Mouse (Mus musculus): ENCODE results near the gene Furin. TPM values are rescaled to one million over a fixed set of nuclear protein-coding genes. Genes with fewer than 3 reads are reported as not detected.

The Furin gene
- polyA plus RNA-seq, 1 experiment from 2014 or later = 16.0 TPM

DNA sequence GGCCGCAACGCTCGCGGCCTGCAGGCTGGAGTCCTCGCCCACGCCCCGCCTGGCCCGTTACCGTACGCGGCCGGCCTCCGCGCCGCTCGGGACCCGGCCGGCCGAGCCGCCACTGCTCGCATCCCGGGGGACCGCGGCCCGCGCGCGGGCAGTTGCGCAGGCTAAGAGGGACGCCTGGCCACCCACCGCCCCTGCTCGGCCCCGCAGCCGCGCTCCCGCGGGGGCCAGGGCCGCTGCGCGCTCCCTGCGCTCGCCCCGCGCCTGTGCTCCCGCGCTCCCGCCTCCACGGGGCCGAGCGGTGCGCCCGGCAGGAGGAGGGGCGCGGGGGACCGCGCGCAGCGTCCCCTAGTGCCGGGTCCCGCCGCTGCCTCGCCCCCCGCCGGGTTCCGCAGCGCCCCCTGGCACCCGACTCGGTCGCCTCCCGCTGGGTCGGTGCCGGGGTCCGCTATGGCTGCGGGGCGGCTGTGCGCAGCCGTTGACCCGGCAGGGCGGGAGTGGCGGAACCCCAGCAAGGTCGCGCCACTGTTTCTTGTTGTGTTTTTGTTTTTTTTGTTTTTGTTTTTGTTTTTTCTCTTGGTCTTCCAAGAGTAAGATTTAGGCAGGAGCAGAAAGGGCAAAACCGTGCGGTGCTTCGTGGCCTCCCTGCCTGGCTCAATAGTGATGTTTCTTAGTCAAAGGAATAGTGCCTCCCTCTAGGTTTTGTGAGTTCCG, 34.0 kb downstream of the Furin start, which contains the start of gene Man2a2:
Man2a2 (minus strand) TSS at position 335 of the 711 bp plus-strand sequence.
- Histone ChIP-seq H3K4me2 (peak within 1 kb of the TSS; percentile 86), H3K36me3 (peaks cover 21% of the 10 kb centered on the region), H3K27me3 (no peaks in the 10 kb centered on the region), H3K4me3 (peak within 1 kb of the TSS; percentile 95), H3K4me1 (replicated peaks) (peaks cover 27% of the 10 kb centered on the region), H3K27ac (peak within 1 kb of the TSS; percentile 93), H3K9me3 (replicated peaks) (no peaks in the 10 kb centered on the region), H3K9ac (peak within 1 kb of the TSS; percentile 90)
- peak; percentile 78 for ATAC-seq (replicated peaks; ENCODE audit: insufficient number of reproducible peaks, insufficient read depth, low FRiP score, low read depth)
- under 1% methylated on average over 85 of the region's 86 CpGs for WGBS

DNA sequence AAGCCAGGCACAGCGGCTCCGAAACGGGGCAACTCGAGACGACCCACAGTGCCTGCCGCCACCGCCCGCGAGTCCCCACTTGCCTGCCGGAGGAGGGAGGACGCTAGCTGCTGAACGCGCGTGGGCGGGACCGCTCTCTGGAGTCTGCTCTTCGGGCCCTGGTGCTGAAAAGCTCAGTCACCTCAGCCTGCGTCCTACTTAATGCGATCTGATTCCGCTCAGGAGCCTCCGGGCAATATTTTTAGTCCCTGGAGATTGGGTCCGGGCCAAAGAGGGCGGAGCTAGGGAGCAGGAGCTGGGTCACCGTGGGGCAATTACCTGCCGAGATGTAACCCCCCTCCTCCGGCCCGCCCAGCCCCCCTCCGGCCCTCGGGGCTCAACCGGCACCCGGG, 34.6 kb downstream of the Furin start:
- peak overlapping the region; percentile 95 for H3K4me3 ChIP-seq
- H3K4me2 ChIP-seq = peak overlapping the region; percentile 86
- peaks cover 27% of the 10 kb centered on the region for H3K36me3 ChIP-seq
- no peaks in the 10 kb centered on the region for H3K27me3 ChIP-seq
- H3K4me1 ChIP-seq (replicated peaks) = peaks cover 30% of the 10 kb centered on the region
- ATAC-seq (replicated peaks; ENCODE audit: insufficient number of reproducible peaks, insufficient read depth, low FRiP score, low read depth) = peak; percentile 68
- H3K9ac ChIP-seq = peak overlapping the region; percentile 90
- under 1% methylated on average over 26 of the region's 31 CpGs for WGBS
- H3K27ac ChIP-seq = peak overlapping the region; percentile 93
- no peaks in the 10 kb centered on the region for H3K9me3 ChIP-seq (replicated peaks)

DNA sequence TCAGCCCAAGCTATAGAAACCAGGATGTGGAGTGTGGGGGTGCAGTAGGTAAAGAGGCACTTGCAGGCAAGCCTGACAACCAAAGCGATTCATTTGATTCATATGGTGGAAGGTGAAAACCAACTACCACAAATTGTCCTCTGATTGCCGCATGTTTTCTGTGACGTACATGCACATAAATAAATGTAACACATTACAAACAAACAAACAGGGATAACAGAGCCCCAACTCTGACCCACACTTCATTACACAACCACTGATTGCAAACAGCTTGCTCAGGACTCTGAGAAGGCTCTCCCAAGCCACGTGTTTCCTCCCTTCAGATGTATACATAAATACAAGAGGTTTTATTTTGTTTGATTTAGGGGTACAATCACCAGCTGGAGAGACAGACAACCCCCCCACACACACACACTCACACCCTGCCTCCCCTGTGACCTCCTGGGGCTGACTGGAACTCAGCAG, 35.2 kb downstream of the Furin start:
- H3K4me2 ChIP-seq = peak overlapping the region; percentile 86
- H3K9ac ChIP-seq = peak overlapping the region; percentile 90
- H3K4me3 ChIP-seq = peak overlapping the region; percentile 95
- H3K27me3 ChIP-seq = no peaks in the 10 kb centered on the region
- H3K36me3 ChIP-seq = peaks cover 28% of the 10 kb centered on the region
- ATAC-seq (replicated peaks; ENCODE audit: insufficient number of reproducible peaks, insufficient read depth, low FRiP score, low read depth) = peak; percentile 0; the same call in 1 of the 2 replicates
- peaks cover 28% of the 10 kb centered on the region for H3K4me1 ChIP-seq (replicated peaks)
- WGBS = 45% methylated on average over 4 of the region's 4 CpGs
- no peaks in the 10 kb centered on the region for H3K9me3 ChIP-seq (replicated peaks)
- peak overlapping the region; percentile 93 for H3K27ac ChIP-seq

DNA sequence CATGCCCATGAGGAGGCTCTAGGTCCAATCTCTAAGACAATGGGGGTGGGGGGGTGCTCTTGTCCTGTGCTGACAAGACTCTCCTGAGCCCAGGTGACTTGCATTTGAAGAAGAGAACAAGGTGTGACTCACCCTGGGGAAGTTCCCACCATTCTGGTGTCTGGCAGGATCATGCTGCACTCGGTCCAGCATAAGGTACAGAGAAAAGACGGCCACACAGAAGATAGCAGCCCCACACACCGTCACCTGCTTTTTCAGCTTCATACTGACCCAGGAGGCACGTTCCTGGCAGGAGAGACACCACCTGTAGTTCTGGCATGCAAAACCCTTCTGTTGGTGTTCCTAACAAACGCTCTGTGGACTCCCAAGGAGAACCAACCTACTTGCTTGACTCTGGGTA, 35.8 kb downstream of the Furin start:
- Histone ChIP-seq H3K36me3 (peaks cover 32% of the 10 kb centered on the region), H3K27ac (peak overlapping the region; percentile 93), H3K4me3 (peak overlapping the region; percentile 95), H3K4me2 (peak overlapping the region; percentile 86), H3K4me1 (replicated peaks) (peaks cover 28% of the 10 kb centered on the region), H3K9me3 (replicated peaks) (no peaks in the 10 kb centered on the region), H3K27me3 (no peaks in the 10 kb centered on the region), H3K9ac (no peak overlapping the region)
- no peak for ATAC-seq (replicated peaks; ENCODE audit: insufficient number of reproducible peaks, insufficient read depth, low FRiP score, low read depth)
- WGBS = 67% methylated on average over 5 of the region's 5 CpGs

DNA sequence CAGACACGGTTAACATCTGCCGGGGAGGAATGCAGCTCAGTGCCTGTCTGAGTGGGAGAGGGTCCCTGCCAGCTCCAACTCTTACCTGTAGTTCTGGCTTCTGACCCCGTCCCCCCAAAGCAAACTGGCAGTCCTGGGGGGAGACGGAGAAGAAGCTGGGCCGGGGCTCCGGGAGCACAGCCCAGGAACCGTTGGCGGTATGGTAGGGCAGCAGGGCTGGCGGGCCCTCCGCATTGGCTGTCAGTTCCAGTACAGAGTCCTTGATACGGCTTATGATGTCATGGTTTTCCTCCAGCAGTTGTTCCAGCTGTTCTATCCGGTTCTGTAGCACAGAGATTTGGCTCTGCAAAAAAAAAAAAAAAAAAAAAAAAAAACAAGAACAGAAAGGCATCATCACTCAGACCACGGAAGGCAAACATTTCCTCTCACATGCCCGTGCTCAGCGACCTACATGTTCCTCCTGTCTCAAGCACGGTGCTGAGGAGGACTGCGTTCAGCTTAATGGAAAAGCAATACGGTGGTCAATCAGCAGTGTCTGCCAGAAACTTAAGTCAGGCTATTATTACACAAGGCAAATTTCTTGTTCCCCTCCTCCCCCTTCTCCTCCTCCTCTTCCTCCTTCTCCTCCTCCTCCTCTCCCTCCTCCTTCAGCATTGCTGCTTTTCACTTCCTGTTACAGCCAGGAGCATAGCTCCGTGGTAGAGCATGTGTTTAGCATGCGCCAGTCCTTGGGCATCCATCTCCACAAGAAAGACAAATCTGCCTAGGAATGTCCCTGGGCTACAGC, 36.4 kb downstream of the Furin start:
- H3K9ac ChIP-seq = no peak overlapping the region; the same call in 1 of the 2 replicates
- no peak overlapping the region; the same call in 1 of the 2 replicates for H3K4me3 ChIP-seq
- H3K9me3 ChIP-seq (replicated peaks) = no peaks in the 10 kb centered on the region
- WGBS = 49% methylated on average over 20 of the region's 20 CpGs
- ATAC-seq (replicated peaks; ENCODE audit: insufficient number of reproducible peaks, insufficient read depth, low FRiP score, low read depth) = 0 out of 2 replicates have a peak, but pooled peaks have one; percentile 13
- peak overlapping the region; percentile 86 for H3K4me2 ChIP-seq
- H3K4me1 ChIP-seq (replicated peaks) = peaks cover 28% of the 10 kb centered on the region
- peak overlapping the region; percentile 48 for H3K27ac ChIP-seq
- no peaks in the 10 kb centered on the region for H3K27me3 ChIP-seq
- H3K36me3 ChIP-seq = peaks cover 39% of the 10 kb centered on the region

DNA sequence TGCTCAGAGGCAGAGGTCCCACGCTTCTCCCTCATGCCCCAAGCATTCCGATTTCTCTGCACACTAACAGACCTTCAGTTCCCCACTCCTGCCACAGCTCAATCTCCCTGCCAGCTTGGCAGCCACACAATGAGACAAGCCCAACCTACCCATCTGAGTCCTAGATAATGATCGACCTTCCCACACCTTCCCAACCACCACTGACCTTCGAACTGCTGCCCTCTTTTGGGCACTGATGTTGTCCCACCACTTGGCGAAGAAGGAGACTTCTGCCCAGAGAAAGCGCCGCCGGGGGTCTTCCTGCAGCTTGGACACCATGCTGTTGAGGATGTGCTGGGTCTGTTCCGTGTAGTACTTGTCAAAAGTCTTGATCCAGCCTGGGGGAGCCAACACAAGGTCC, 37.2 kb downstream of the Furin start:
- Histone ChIP-seq H3K36me3 (peaks cover 47% of the 10 kb centered on the region), H3K4me3 (no peak overlapping the region), H3K9me3 (replicated peaks) (no peaks in the 10 kb centered on the region), H3K27me3 (no peaks in the 10 kb centered on the region), H3K9ac (no peak overlapping the region), H3K27ac (no peak overlapping the region), H3K4me1 (replicated peaks) (peaks cover 28% of the 10 kb centered on the region), H3K4me2 (peak overlapping the region; percentile 86; the same call in 1 of the 2 replicates)
- ATAC-seq (replicated peaks; ENCODE audit: insufficient number of reproducible peaks, insufficient read depth, low FRiP score, low read depth) = no peak
- WGBS = 80% methylated on average over 9 of the region's 9 CpGs

DNA sequence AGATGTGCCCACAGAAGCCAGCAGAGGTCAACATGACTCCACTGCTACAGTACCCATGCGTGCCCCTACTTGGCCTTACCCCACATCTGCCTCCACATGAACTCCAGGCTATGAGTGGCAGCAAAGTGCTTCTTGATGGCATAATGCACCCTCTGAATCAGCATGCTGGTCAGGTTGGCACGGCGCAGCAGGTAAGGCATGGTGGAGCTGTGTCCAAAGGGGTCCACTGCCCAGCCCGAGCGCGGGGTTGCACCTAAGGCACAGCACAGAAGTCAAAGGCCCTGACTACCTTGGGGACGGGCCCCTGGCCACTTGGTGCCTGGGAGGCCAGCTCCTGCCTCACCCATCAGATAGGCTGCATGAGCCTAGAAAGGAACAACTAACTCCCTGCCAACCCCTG, 38.0 kb downstream of the Furin start:
- Histone ChIP-seq H3K27me3 (no peaks in the 10 kb centered on the region), H3K4me3 (no peak overlapping the region), H3K9ac (no peak overlapping the region), H3K36me3 (peaks cover 55% of the 10 kb centered on the region), H3K27ac (no peak overlapping the region), H3K4me2 (no peak overlapping the region), H3K9me3 (replicated peaks) (no peaks in the 10 kb centered on the region), H3K4me1 (replicated peaks) (peaks cover 28% of the 10 kb centered on the region)
- 97% methylated on average over 7 of the region's 7 CpGs for WGBS
- ATAC-seq (replicated peaks; ENCODE audit: insufficient number of reproducible peaks, insufficient read depth, low FRiP score, low read depth) = no peak

DNA sequence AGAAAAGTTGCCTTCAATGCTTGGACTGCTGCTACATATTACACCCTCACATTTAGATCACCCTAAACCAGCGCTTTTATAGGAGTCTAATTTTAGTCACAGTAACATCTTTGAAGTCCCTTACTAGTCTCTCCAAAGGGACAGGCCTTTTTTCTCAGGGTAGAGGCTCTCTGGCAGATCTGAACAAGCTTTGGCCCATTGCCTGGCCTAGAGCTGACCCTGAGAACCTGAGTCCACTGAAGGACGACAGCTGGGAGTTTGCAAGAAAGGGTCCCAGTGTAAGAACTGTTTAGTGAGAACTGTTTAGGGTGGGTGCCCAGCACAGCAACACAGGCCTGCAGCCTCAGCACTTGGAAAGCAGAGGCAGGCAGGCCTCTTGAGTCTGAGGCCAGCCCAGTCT, 39.5 kb downstream of the Furin start:
- Histone ChIP-seq H3K4me1 (replicated peaks) (peaks cover 25% of the 10 kb centered on the region), H3K9ac (no peak overlapping the region), H3K4me2 (no peak overlapping the region), H3K9me3 (replicated peaks) (no peaks in the 10 kb centered on the region), H3K27me3 (no peaks in the 10 kb centered on the region), H3K27ac (no peak overlapping the region), H3K36me3 (peaks cover 69% of the 10 kb centered on the region), H3K4me3 (no peak overlapping the region)
- no peak for ATAC-seq (replicated peaks; ENCODE audit: insufficient number of reproducible peaks, insufficient read depth, low FRiP score, low read depth)
- WGBS = 57% methylated on average over 2 of the region's 2 CpGs

DNA sequence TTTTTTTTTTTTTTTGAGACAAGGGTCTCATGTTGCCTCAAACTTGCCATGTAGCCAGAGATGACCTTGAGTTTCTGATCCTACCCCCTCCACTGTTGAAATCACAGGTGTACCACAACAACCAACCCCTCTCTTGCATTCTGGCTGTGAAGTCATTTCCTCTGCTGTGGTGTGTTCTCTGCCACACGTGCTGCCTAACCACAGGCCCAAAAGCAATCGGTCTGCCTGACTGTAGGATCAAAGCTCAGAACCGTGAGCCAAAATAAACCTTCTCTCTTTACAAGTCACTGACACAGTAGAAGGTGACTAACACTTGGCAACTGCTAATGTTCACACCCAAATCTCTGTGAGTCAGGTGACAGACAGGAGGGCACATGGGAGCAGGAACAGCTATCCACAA, 44.8 kb downstream of the Furin start:
- Histone ChIP-seq H3K9me3 (replicated peaks) (no peaks in the 10 kb centered on the region), H3K27me3 (no peaks in the 10 kb centered on the region), H3K4me3 (no peak overlapping the region), H3K36me3 (peaks cover 82% of the 10 kb centered on the region), H3K27ac (no peak overlapping the region), H3K9ac (no peak overlapping the region), H3K4me1 (replicated peaks) (0 out of 2 replicates have a peak, but pooled peaks cover 6% of the 10 kb centered on the region), H3K4me2 (no peak overlapping the region)
- no peak for ATAC-seq (replicated peaks; ENCODE audit: insufficient number of reproducible peaks, insufficient read depth, low FRiP score, low read depth)
- 51% methylated on average over 3 of the region's 3 CpGs for WGBS

DNA sequence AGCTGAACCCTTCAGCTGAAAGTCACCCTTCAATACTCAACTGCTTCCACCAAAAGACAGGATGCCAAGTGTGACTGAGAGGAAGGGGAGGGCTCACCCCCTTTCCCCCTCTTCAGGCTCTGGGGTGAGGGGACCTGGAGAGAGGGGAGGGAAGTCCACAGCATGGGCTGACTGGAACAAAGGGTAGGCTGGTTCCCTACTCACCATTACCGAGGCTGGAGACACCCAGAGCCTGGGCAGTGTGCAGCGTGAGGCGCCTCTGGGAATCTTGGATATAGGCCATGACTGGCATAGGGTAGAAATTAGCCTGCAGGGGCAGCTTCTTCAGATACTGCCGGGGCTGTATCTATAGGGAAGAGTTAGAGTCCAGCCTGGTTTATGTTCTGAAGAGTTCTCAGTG, 47.2 kb downstream of the Furin start:
- H3K4me3 ChIP-seq = no peak overlapping the region
- peaks cover 65% of the 10 kb centered on the region for H3K36me3 ChIP-seq
- WGBS = 57% methylated on average over 4 of the region's 4 CpGs
- H3K4me2 ChIP-seq = no peak overlapping the region
- ATAC-seq (replicated peaks; ENCODE audit: insufficient number of reproducible peaks, insufficient read depth, low FRiP score, low read depth) = no peak
- 0 out of 2 replicates have a peak overlapping the region, but pooled peaks have one; percentile 28 for H3K9ac ChIP-seq
- H3K27ac ChIP-seq = no peak overlapping the region
- H3K4me1 ChIP-seq (replicated peaks) = 0 out of 2 replicates have a peak, but pooled peaks cover 6% of the 10 kb centered on the region
- no peaks in the 10 kb centered on the region for H3K27me3 ChIP-seq
- H3K9me3 ChIP-seq (replicated peaks) = no peaks in the 10 kb centered on the region

DNA sequence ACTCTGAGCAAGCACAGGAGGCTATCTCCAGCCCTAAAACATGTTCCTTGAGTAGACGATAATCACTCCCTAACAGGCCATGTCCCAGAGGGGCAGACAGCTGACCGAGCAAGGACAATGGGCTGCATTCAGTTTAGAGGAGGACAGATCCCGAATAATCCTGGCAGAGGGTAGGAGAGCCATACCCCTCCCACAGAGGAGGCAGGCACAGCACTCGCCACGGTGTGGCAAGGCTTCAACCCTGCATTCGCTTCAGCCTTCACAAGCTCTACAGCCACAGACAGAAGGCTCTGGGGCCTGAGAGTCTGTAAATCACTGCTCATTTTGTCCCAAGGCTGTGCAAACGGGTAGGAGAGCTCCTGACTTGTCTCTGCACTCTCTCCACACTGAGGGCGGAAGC, 48.1 kb downstream of the Furin start:
- peak overlapping the region; percentile 47 for H3K27ac ChIP-seq

More for the DNA sequence above, 48.1 kb downstream of the Furin start:
- Histone ChIP-seq H3K9me3 (replicated peaks) (no peaks in the 10 kb centered on the region), H3K4me3 (no peak overlapping the region), H3K4me1 (replicated peaks) (0 out of 2 replicates have a peak, but pooled peaks cover 6% of the 10 kb centered on the region), H3K4me2 (no peak overlapping the region), H3K27me3 (no peaks in the 10 kb centered on the region), H3K36me3 (peaks cover 63% of the 10 kb centered on the region), H3K9ac (no peak overlapping the region; the same call in 1 of the 2 replicates)
- ATAC-seq (replicated peaks; ENCODE audit: insufficient number of reproducible peaks, insufficient read depth, low FRiP score, low read depth) = peak; percentile 47
- WGBS = 62% methylated on average over 8 of the region's 8 CpGs
